In genomic region chr5:110498071-110498470, GRCm38 (mm10) we compare ENCODE assay signal across 16 mouse cellular contexts. TPM values are rescaled to one million over a fixed set of nuclear protein-coding genes. Genes with fewer than 3 reads are reported as not detected.
DNase-seq lines count a peak whose midpoint lies in the region; ATAC-seq lines count a peak whose summit lies in the region.
"Had no signal": no experiment of that assay in that cellular context is flagged by ENCODE, and none has a peak within 500 bp of the region (broad histone marks: within the 10 kb centered on the region; RNA-seq: fewer than 3 reads in every experiment).

No protein-coding gene starts in this region.

- H3K9me3 ChIP-seq in hindbrain, embryonic 11.5 days (ENCODE audit: control insufficient read depth, low read length), result no peaks in the 10 kb centered on the region
- H3K9me3 ChIP-seq in hindbrain, embryonic 14.5 days (ENCODE audit: control insufficient read depth, low read length), result no peaks in the 10 kb centered on the region
- no peaks in the 10 kb centered on the region for H3K9me3 ChIP-seq in neural tube, embryonic 11.5 days (ENCODE audit: control insufficient read depth, low read length)
- no peaks in the 10 kb centered on the region for H3K9me3 ChIP-seq in heart, embryonic 11.5 days (replicated peaks; ENCODE audit: control insufficient read depth, low read length)
- H3K9me3 ChIP-seq: embryonic facial prominence, embryonic 10.5 days; forebrain, embryonic 13.5 days; heart, embryonic 13.5 days; intestine, embryonic 15.5 days had no signal

- no peak overlapping the region for H3K27ac ChIP-seq in hindbrain, embryonic 11.5 days (ENCODE audit: low read depth, low read length)
- H3K27ac ChIP-seq in hindbrain, embryonic 14.5 days, result no peak overlapping the region
- no peak overlapping the region for H3K27ac ChIP-seq in neural tube, embryonic 11.5 days (ENCODE audit: low read depth, low read length)
- H3K27ac ChIP-seq in heart, embryonic 11.5 days (ENCODE audit: low read depth, low read length), result no peak overlapping the region
- H3K27ac ChIP-seq: embryonic facial prominence, embryonic 10.5 days; forebrain, embryonic 13.5 days; gastrocnemius, adult 2 months; heart, embryonic 13.5 days; intestine, embryonic 15.5 days had no signal

- H3K9ac ChIP-seq in hindbrain, embryonic 11.5 days (ENCODE audit: low read depth, low read length), result no peak overlapping the region
- H3K9ac ChIP-seq in hindbrain, embryonic 14.5 days, result no peak overlapping the region
- H3K9ac ChIP-seq in neural tube, embryonic 11.5 days (ENCODE audit: low read length), result no peak overlapping the region
- no peak overlapping the region for H3K9ac ChIP-seq in heart, embryonic 11.5 days (ENCODE audit: low read depth, low read length)
- H3K9ac ChIP-seq: forebrain, embryonic 13.5 days; forebrain, postnatal 0 days; heart, embryonic 13.5 days; intestine, embryonic 15.5 days had no signal

- no peaks in the 10 kb centered on the region for H3K27me3 ChIP-seq in hindbrain, embryonic 11.5 days (ENCODE audit: control insufficient read depth, insufficient read depth, low read length)
- no peaks in the 10 kb centered on the region for H3K27me3 ChIP-seq in hindbrain, embryonic 14.5 days (ENCODE audit: control insufficient read depth, insufficient read depth, low read length)
- H3K27me3 ChIP-seq in neural tube, embryonic 11.5 days (ENCODE audit: control insufficient read depth, insufficient read depth, low read length), result no peaks in the 10 kb centered on the region
- peaks cover 11% of the 10 kb centered on the region for H3K27me3 ChIP-seq in heart, embryonic 11.5 days (ENCODE audit: control insufficient read depth, insufficient read depth, low read length)
- H3K27me3 ChIP-seq: intestine, embryonic 15.5 days had no signal

- 38% methylated on average over 10 of the region's 10 CpGs for WGBS in hindbrain, embryonic 11.5 days
- 30% methylated on average over 10 of the region's 10 CpGs for whole genome bisulfite sequencing in hindbrain, embryonic 14.5 days
- 16% methylated on average over 10 of the region's 10 CpGs for WGBS in neural tube, embryonic 11.5 days
- WGBS in heart, embryonic 11.5 days (ENCODE audit: insufficient replicate concordance), result 60% methylated on average over 10 of the region's 10 CpGs

- no peak overlapping the region for H3K4me3 ChIP-seq in hindbrain, embryonic 11.5 days (ENCODE audit: low read depth, low read length)
- no peak overlapping the region for H3K4me3 ChIP-seq in hindbrain, embryonic 14.5 days (replicated peaks; ENCODE audit: low read length)
- H3K4me3 ChIP-seq in neural tube, embryonic 11.5 days (ENCODE audit: low read depth, low read length), result no peak overlapping the region
- no peak overlapping the region for H3K4me3 ChIP-seq in heart, embryonic 11.5 days (ENCODE audit: low read depth, low read length)
- H3K4me3 ChIP-seq: embryonic facial prominence, embryonic 10.5 days; forebrain, embryonic 13.5 days; gastrocnemius, adult 2 months; heart, embryonic 13.5 days; intestine, embryonic 15.5 days had no signal

- H3K4me2 ChIP-seq in hindbrain, embryonic 11.5 days (replicated peaks; ENCODE audit: low read depth, low read length), result no peak overlapping the region
- no peak overlapping the region for H3K4me2 ChIP-seq in hindbrain, embryonic 14.5 days (replicated peaks)
- no peak overlapping the region for H3K4me2 ChIP-seq in neural tube, embryonic 11.5 days (ENCODE audit: low read depth)
- H3K4me2 ChIP-seq in heart, embryonic 11.5 days, result no peak overlapping the region
- H3K4me2 ChIP-seq: forebrain, embryonic 13.5 days; heart, embryonic 13.5 days; intestine, embryonic 15.5 days had no signal

- DNase-seq in hindbrain, embryonic 11.5 days (ENCODE audit: low spot score), result peak; percentile 33
- no peak for DNase-seq in hindbrain, embryonic 14.5 days (ENCODE audit: low spot score)
- DNase-seq in NIH3T3 (ENCODE audit: low read depth), result peak; percentile 31
- DNase-seq in embryo, embryonic 10.5 days (ENCODE audit: low spot score), result peak; percentile 66
- peak; percentile 46 for DNase-seq in neural tube, embryonic 11.5 days (ENCODE audit: low spot score)
- DNase-seq in right cerebral cortex, postnatal 10 days (ENCODE audit: low spot score in 2 of 2), result no peak
- DNase-seq: forebrain, postnatal 0 days had no signal

- H3K36me3 ChIP-seq in hindbrain, embryonic 11.5 days (ENCODE audit: control insufficient read depth, insufficient read depth, low read length), result no peaks in the 10 kb centered on the region
- no peaks in the 10 kb centered on the region for H3K36me3 ChIP-seq in hindbrain, embryonic 14.5 days (replicated peaks; ENCODE audit: control insufficient read depth, insufficient read depth)
- no peaks in the 10 kb centered on the region for H3K36me3 ChIP-seq in neural tube, embryonic 11.5 days (ENCODE audit: control insufficient read depth, insufficient read depth, low read length)
- no peaks in the 10 kb centered on the region for H3K36me3 ChIP-seq in heart, embryonic 11.5 days (ENCODE audit: control insufficient read depth, insufficient read depth, low read length)
- H3K36me3 ChIP-seq: embryonic facial prominence, embryonic 10.5 days; heart, embryonic 13.5 days; intestine, embryonic 15.5 days had no signal

- ATAC-seq in hindbrain, embryonic 11.5 days (ENCODE audit: low FRiP score), result no peak
- ATAC-seq in hindbrain, embryonic 14.5 days (ENCODE audit: low FRiP score), result no peak
- no peak for ATAC-seq in neural tube, embryonic 11.5 days (ENCODE audit: insufficient read depth, low FRiP score, low TSS enrichment)
- ATAC-seq in heart, embryonic 11.5 days (replicated peaks; ENCODE audit: insufficient number of reproducible peaks, low FRiP score, low TSS enrichment), result no peak
- ATAC-seq: activated CD4-positive, CD25-positive, alpha-beta regulatory T cell, adult 4 months; forebrain, embryonic 13.5 days; forebrain, postnatal 0 days; intestine, embryonic 15.5 days; Patski had no signal

- peaks cover 3% of the 10 kb centered on the region; the same call in 1 of the 2 replicates for H3K4me1 ChIP-seq in hindbrain, embryonic 11.5 days (replicated peaks; ENCODE audit: control insufficient read depth, insufficient read depth, low read length)
- H3K4me1 ChIP-seq in hindbrain, embryonic 14.5 days (replicated peaks; ENCODE audit: control insufficient read depth, insufficient read depth, low read length), result peaks cover 20% of the 10 kb centered on the region
- peaks cover 8% of the 10 kb centered on the region; the same call in 1 of the 2 replicates for H3K4me1 ChIP-seq in neural tube, embryonic 11.5 days (ENCODE audit: control insufficient read depth, insufficient read depth, low read length)
- H3K4me1 ChIP-seq in heart, embryonic 11.5 days (ENCODE audit: control insufficient read depth, insufficient read depth, low read length), result no peaks in the 10 kb centered on the region
- H3K4me1 ChIP-seq: heart, embryonic 13.5 days; intestine, embryonic 15.5 days had no signal

RNA-seq across cellular contexts. Expression of gene Galnt9, which starts 46.1 kb away (rescaled TPM):
- 4.3 and 4.6 TPM in 2 replicates for polyA plus RNA-seq in hindbrain, embryonic 11.5 days (2014; fragmentation: Nextera tagmentation; extraction: Ambion mirVana)
- polyA plus RNA-seq in hindbrain, embryonic 14.5 days (2014; fragmentation: Nextera tagmentation; extraction: Ambion mirVana), result 23.9 and 26.9 TPM in 2 replicates
- polyA plus RNA-seq in neural tube, embryonic 11.5 days (2014; fragmentation: Nextera tagmentation; extraction: Ambion mirVana), result 5.0 and 5.6 TPM in 2 replicates
- not detected in 2 replicates for polyA plus RNA-seq in heart, embryonic 11.5 days (2014; fragmentation: Nextera tagmentation; extraction: Ambion mirVana)
- polyA plus RNA-seq: heart, embryonic 13.5 days; heart, postnatal 0 days; Patski had no signal

RNA-seq across cellular contexts. Expression of gene Fbrsl1, which starts 49.8 kb away (rescaled TPM):
- polyA plus RNA-seq in hindbrain, embryonic 11.5 days (2014; fragmentation: Nextera tagmentation; extraction: Ambion mirVana), result 15.8 and 17.5 TPM in 2 replicates
- polyA plus RNA-seq in hindbrain, embryonic 14.5 days (2014; fragmentation: Nextera tagmentation; extraction: Ambion mirVana), result 23.8 and 24.8 TPM in 2 replicates
- polyA plus RNA-seq in neural tube, embryonic 11.5 days (2014; fragmentation: Nextera tagmentation; extraction: Ambion mirVana), result 22.2 and 25.4 TPM in 2 replicates
- 8.1 and 10.2 TPM in 2 replicates for polyA plus RNA-seq in heart, embryonic 11.5 days (2014; fragmentation: Nextera tagmentation; extraction: Ambion mirVana)

Comparison
In these comparisons a context has a peak if more than half of its experiments do, and no peak if none do; other contexts are left out.
1. DNase-seq: peak in hindbrain, embryonic 11.5 days (single experiment), NIH3T3 (single experiment), embryo, embryonic 10.5 days (single experiment) and neural tube, embryonic 11.5 days (single experiment); none in hindbrain, embryonic 14.5 days (single experiment) and right cerebral cortex, postnatal 10 days (0 of 2).